Mouse (Mus musculus) embryonic facial prominence, embryonic 11.5 days (tissue): ENCODE measurements around the gene Chst11. TPM values are rescaled to one million over a fixed set of nuclear protein-coding genes. Genes with fewer than 3 reads are reported as not detected.
"Not testable (repeated sequence)": the region's sequence is repeated elsewhere in the genome, so short reads cannot be mapped to it uniquely, and the experiment has no call there.

Experiments used
- ATAC-seq: fragments of 200-750 bp; cut with Nextera tagmentation; replicated peaks from 2 replicates; pipeline ENCODE4 v1.8.0; 2017; ENCODE audit warnings: low read depth; ENCODE audit not compliant: insufficient number of reproducible peaks, low FRiP score, low TSS enrichment
- DNase-seq: peaks from one replicate; pipeline ENCODE4 v3.0.0-alpha.2; 2015; ENCODE audit warnings: low spot score
- H3K27ac ChIP-seq: fragments of 300-500 bp; sonication (generic); replicated peaks from 2 replicates; pipeline ENCODE4 v1.5.1; 2014; ENCODE audit warnings: mild to moderate bottlenecking, low read depth, low read length, control low read depth
- H3K27me3 ChIP-seq: fragments of 300-500 bp; sonication (generic); 2 replicates; pipeline ENCODE4 v1.6.1; 2014; ENCODE audit warnings: mild to moderate bottlenecking, low read length, moderate library complexity, mixed read lengths; ENCODE audit not compliant: control insufficient read depth, insufficient read depth
- H3K36me3 ChIP-seq: fragments of 300-500 bp; sonication (generic); replicated peaks from 2 replicates; pipeline ENCODE4 v1.6.1; 2014; ENCODE audit warnings: low read depth, mild to moderate bottlenecking, low read length, moderate library complexity, mixed read lengths; ENCODE audit not compliant: control insufficient read depth, insufficient read depth
- H3K4me1 ChIP-seq: fragments of 300-500 bp; sonication (generic); 2 replicates; pipeline ENCODE4 v1.6.1; 2014; ENCODE audit warnings: low read length, mixed read lengths; ENCODE audit not compliant: control insufficient read depth, insufficient read depth
- H3K4me2 ChIP-seq: fragments of 300-500 bp; sonication (generic); 2 replicates; pipeline ENCODE4 v1.6.1; 2014; ENCODE audit warnings: low read depth, mild to moderate bottlenecking, control low read depth, low read length, moderate library complexity
- H3K4me3 ChIP-seq: fragments of 300-500 bp; sonication (generic); 2 replicates; pipeline ENCODE4 v1.5.1; 2014; ENCODE audit warnings: low read depth, low read length, control low read depth
- H3K9ac ChIP-seq: fragments of 300-500 bp; sonication (generic); replicated peaks from 2 replicates; pipeline ENCODE4 v1.6.1; 2014; ENCODE audit warnings: mild to moderate bottlenecking, control low read depth, low read length
- H3K9me3 ChIP-seq: fragments of 300-500 bp; sonication (generic); replicated peaks from 2 replicates; pipeline ENCODE4 v1.6.1; 2016; ENCODE audit warnings: mild to moderate bottlenecking, low read length, inconsistent platforms, mixed read lengths; ENCODE audit not compliant: control insufficient read depth
- whole genome bisulfite sequencing: fragments of 180-500 bp; shearing (Covaris S2); extraction: QIAGEN DNeasy Blood & Tissue Kit; methylation state at CpG from one replicate; pipeline ENCODE4 v1.1.7; 2014; 5-methylcytosine and 5-hydroxymethylcytosine counted together
- polyA plus RNA-seq: library from polyadenylated mRNA; unstranded; fragments of >200 nt; fragmentation: Nextera tagmentation; extraction: Ambion mirVana; gene quantifications from 2 replicates; pipeline ENCODE4 v1.2.1, GENCODE M21; 2014

The Chst11 gene
- polyA plus RNA-seq, 1 experiment from 2014 or later = 2.1 TPM

GRCm38 (mm10) chr10:83119016-83119415 is 133.7 kb downstream of the Chst11 start:
- Histone ChIP-seq H3K4me3 (no peak overlapping the region), H3K4me1 (no peaks in the 10 kb centered on the region), H3K4me2 (no peak overlapping the region), H3K36me3 (no peaks in the 10 kb centered on the region), H3K9ac (no peak overlapping the region), H3K9me3 (no peaks in the 10 kb centered on the region), H3K27ac (no peak overlapping the region), H3K27me3 (no peaks in the 10 kb centered on the region)
- 76% methylated on average over 10 of the region's 10 CpGs for WGBS
- ATAC-seq = no peak
- DNase-seq = no peak

DNA sequence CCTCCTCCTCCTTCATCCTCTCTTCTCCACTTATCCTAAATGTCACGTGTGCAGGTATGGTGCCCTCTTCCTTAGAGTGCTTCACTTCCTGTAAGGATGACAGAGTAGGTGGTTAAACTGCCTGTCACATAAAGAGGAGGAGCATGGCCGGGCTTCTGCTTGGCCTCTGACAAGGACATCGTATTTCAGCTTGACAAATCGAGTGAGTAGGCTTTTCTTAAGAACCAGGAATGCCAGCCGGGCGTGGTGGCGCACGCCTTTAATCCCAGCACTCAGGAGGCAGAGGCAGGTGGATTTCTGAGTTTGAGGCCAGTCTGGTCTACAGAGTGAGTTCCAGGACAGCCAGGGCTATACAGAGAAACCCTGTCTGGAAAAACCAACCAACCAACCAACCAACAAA is 134.2 kb downstream of the Chst11 start:
- not testable (repeated sequence) for H3K27ac ChIP-seq, H3K9me3 ChIP-seq, H3K4me2 ChIP-seq, H3K9ac ChIP-seq, H3K27me3 ChIP-seq, H3K4me1 ChIP-seq, H3K36me3 ChIP-seq, DNase-seq, H3K4me3 ChIP-seq, ATAC-seq
- WGBS = 86% methylated on average over 8 of the region's 8 CpGs

GRCm38 (mm10) chr10:83119909-83120308 is 134.6 kb downstream of the Chst11 start:
- H3K9ac ChIP-seq = no peak overlapping the region
- no peaks in the 10 kb centered on the region for H3K4me1 ChIP-seq
- no peaks in the 10 kb centered on the region for H3K36me3 ChIP-seq
- no peak for DNase-seq
- no peak overlapping the region for H3K4me3 ChIP-seq
- no peaks in the 10 kb centered on the region for H3K27me3 ChIP-seq
- H3K9me3 ChIP-seq = no peaks in the 10 kb centered on the region
- H3K27ac ChIP-seq = no peak overlapping the region
- 67% methylated on average over 9 of the region's 9 CpGs for WGBS
- no peak for ATAC-seq
- no peak overlapping the region for H3K4me2 ChIP-seq

DNA sequence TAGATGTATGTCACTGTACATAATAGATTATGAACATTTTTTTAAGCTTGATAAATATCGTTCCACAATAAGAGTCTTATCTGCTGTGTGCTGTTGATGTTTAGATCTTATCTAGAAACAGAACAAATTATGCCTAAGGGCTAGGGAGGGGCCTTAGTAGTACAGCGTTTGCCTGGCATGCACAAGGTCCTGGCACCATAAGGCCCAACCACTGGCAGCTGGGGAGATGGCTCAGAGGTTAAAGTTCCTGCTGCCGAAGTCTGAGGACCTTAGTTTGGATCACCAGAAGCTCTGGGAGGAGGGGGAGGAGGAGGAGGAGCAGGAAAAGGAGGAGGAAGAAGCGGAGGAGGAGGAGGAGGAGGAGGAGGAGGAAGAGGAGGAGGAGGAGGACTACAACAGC is 135.6 kb downstream of the Chst11 start:
- no peak overlapping the region for H3K9ac ChIP-seq
- H3K4me2 ChIP-seq = no peak overlapping the region
- WGBS = 68% methylated on average over 3 of the region's 4 CpGs
- H3K9me3 ChIP-seq = no peaks in the 10 kb centered on the region
- no peak overlapping the region for H3K4me3 ChIP-seq
- no peak overlapping the region for H3K27ac ChIP-seq
- no peak for DNase-seq
- H3K27me3 ChIP-seq = no peaks in the 10 kb centered on the region
- H3K36me3 ChIP-seq = no peaks in the 10 kb centered on the region
- ATAC-seq = no peak
- H3K4me1 ChIP-seq = no peaks in the 10 kb centered on the region

- ATAC-seq = no peak
- no peak for DNase-seq
- no peaks in the 10 kb centered on the region for H3K27me3 ChIP-seq
- 77% methylated on average over 3 of the region's 3 CpGs for WGBS
- H3K4me3 ChIP-seq = no peak overlapping the region
- no peak overlapping the region for H3K4me2 ChIP-seq
- no peak overlapping the region for H3K27ac ChIP-seq
- no peaks in the 10 kb centered on the region for H3K9me3 ChIP-seq
- H3K4me1 ChIP-seq = no peaks in the 10 kb centered on the region
- H3K9ac ChIP-seq = no peak overlapping the region
- H3K36me3 ChIP-seq = no peaks in the 10 kb centered on the region
Measured at GRCm38 (mm10) chr10:83124560-83124959, 139.3 kb downstream of the Chst11 start.

DNA sequence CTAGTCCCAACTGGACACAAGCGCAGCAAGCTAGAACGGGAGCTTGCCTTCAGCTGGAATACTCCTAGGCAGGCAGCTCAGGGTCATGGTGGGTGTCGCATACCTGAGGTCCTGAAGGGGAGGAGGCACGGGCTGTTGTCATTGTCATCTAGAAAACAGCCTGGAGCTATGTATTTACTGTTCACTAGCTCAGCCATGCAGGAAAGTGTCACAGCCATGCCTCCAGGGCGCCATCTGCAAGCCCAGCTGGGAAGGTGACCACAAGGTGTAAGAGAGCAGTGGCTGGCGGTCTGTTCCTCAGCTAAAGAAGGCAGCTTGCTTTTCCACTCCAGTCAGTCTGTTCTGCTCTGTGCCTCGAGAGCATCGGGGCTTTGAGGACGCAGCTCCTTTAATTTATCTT is 141.1 kb downstream of the Chst11 start:
- Histone ChIP-seq H3K4me2 (no peak overlapping the region), H3K4me3 (no peak overlapping the region), H3K9me3 (no peaks in the 10 kb centered on the region), H3K27me3 (no peaks in the 10 kb centered on the region), H3K4me1 (no peaks in the 10 kb centered on the region), H3K27ac (no peak overlapping the region), H3K9ac (no peak overlapping the region), H3K36me3 (no peaks in the 10 kb centered on the region)
- no peak for DNase-seq
- 59% methylated on average over 9 of the region's 9 CpGs for WGBS
- ATAC-seq = no peak

DNA sequence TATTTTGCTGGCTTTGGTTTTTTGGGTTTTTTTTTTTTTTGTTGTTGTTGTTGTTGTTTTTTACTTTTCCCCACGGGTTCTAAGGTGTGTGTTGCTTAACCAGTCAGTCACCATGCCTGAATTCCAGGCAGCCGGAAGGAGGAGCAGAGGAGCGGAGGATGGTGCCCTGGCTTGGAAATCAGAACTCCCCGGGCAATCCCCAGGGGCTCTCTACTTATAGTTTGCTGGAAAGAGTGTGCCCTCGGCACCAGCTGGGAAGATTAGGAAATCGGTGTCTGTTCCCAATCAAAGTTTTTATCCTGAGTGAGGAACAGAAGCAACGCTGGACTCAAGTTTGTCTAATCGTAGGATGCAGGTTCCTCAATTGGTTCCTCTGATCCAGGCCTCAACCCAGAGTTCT is 143.1 kb downstream of the Chst11 start:
- no peaks in the 10 kb centered on the region for H3K36me3 ChIP-seq
- no peak overlapping the region for H3K4me3 ChIP-seq
- DNase-seq (peak; percentile 39), ATAC-seq (no peak)
- H3K27ac ChIP-seq = no peak overlapping the region
- H3K9me3 ChIP-seq = no peaks in the 10 kb centered on the region
- no peak overlapping the region for H3K4me2 ChIP-seq
- 44% methylated on average over 8 of the region's 8 CpGs for WGBS
- H3K27me3 ChIP-seq = no peaks in the 10 kb centered on the region
- H3K9ac ChIP-seq = no peak overlapping the region
- H3K4me1 ChIP-seq = no peaks in the 10 kb centered on the region

DNA sequence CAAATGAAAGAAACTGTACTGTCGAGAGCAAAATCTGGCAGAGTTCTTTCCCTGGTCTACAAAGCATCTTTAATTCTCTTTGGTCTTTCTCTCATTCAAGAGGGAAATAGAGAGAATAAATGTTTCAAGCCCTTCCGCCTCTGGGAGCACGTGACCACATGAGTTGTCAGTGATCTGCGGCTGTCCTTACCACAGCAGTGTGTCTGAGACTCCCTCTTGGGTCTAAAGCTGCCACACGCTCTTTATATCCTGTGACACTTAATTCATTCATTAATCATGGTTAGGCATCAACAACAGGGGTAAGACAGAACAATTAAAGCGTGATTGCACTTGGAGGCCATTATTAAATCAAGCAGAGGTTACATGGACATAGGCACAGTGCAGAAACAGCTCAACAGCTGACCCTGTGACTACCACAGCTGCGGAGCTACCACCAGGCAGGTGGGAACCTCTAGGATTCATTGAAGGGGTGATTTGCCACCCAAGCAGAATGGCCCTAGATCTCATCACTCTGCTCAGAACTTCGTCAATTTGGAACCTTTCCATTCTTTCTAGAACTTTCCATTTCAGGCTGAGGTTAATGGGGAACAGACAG is 144.4 kb downstream of the Chst11 start:
- ATAC-seq (no peak), DNase-seq (no peak)
- Histone ChIP-seq H3K27ac (no peak overlapping the region), H3K4me3 (no peak overlapping the region), H3K4me1 (no peaks in the 10 kb centered on the region), H3K36me3 (no peaks in the 10 kb centered on the region), H3K9me3 (no peaks in the 10 kb centered on the region), H3K9ac (no peak overlapping the region), H3K27me3 (no peaks in the 10 kb centered on the region), H3K4me2 (no peak overlapping the region)
- 84% methylated on average over 8 of the region's 8 CpGs for WGBS
